Mouse (Mus musculus) ES-E14 (cell line): ENCODE results near the gene Cep350. TPM values are rescaled to one million over a fixed set of nuclear protein-coding genes. Genes with fewer than 3 reads are reported as not detected.

Experiments
- DNase-seq: peaks from one replicate; pipeline ENCODE4 v3.0.0-alpha.2; 2013; ENCODE audit warnings: low read depth, low spot score
- H3K27ac ChIP-seq: 2 replicates; pipeline ENCODE4 v1.5.1; 2012; ENCODE audit warnings: low read depth, mild to moderate bottlenecking, low read length, moderate library complexity, mixed read lengths; ENCODE audit not compliant: poor library complexity, insufficient read depth, severe bottlenecking
- H3K36me3 ChIP-seq: 2 replicates; pipeline ENCODE4 v1.6.1; 2012; ENCODE audit warnings: mild to moderate bottlenecking, low read length, moderate library complexity, mixed read lengths; ENCODE audit not compliant: control insufficient read depth, poor library complexity, insufficient read depth, severe bottlenecking
- H3K4me1 ChIP-seq, 2 experiments: fragments of 150-350 bp in 1 of 2; sonication (generic) in 1 of 2; 2 replicates each; pipeline ENCODE4 v1.6.1; 2012; ENCODE audit warnings: low read length in 2 of 2, mild to moderate bottlenecking in 1 of 2, mixed read lengths in 1 of 2; ENCODE audit not compliant: control insufficient read depth in 2 of 2, insufficient read depth in 2 of 2, poor library complexity in 1 of 2
- H3K4me3 ChIP-seq, 2 experiments: fragments of 150-350 bp in 1 of 2; sonication (generic) in 1 of 2; 2 replicates each; pipeline ENCODE4 v1.5.1; 2012; ENCODE audit warnings: low read length in 2 of 2, low read depth in 1 of 2, mild to moderate bottlenecking in 1 of 2, mixed read lengths in 1 of 2; ENCODE audit not compliant: insufficient read depth in 1 of 2, poor library complexity in 1 of 2, severe bottlenecking in 1 of 2
- H3K9ac ChIP-seq: 2 replicates; pipeline ENCODE4 v1.6.1; 2012; ENCODE audit warnings: low read depth, mild to moderate bottlenecking, low read length, mixed read lengths; ENCODE audit not compliant: poor library complexity, insufficient read depth, severe bottlenecking
- H3K9me3 ChIP-seq: fragments of 150-350 bp; sonication (generic); 2 replicates; pipeline ENCODE4 v1.6.1; 2012; ENCODE audit warnings: low read depth, mild to moderate bottlenecking, low read length; ENCODE audit not compliant: control insufficient read depth, insufficient read depth
- CHD2 ChIP-seq: IDR thresholded peaks from 2 replicates; pipeline ENCODE4 v1.6.1; 2014; ENCODE audit warnings: mild to moderate bottlenecking, low read depth, low read length, inconsistent platforms
- HCFC1 ChIP-seq: IDR thresholded peaks from 2 replicates; pipeline ENCODE4 v1.6.1; 2012; ENCODE audit warnings: low read length, inconsistent platforms, borderline replicate concordance; ENCODE audit not compliant: insufficient read depth
- MAFK ChIP-seq: IDR thresholded peaks from 2 replicates; pipeline ENCODE4 v1.6.1; 2014; ENCODE audit warnings: mild to moderate bottlenecking, low read depth, low read length, inconsistent platforms; ENCODE audit not compliant: insufficient read depth
- ZC3H11A ChIP-seq: IDR thresholded peaks from 2 replicates; pipeline ENCODE4 v1.6.1; 2012; ENCODE audit warnings: low read depth, mild to moderate bottlenecking, inconsistent platforms, low read length, borderline replicate concordance
- ZNF384 ChIP-seq: IDR thresholded peaks from 2 replicates; pipeline ENCODE4 v1.6.1; 2012; ENCODE audit warnings: low read depth, low read length, inconsistent platforms
- in situ Hi-C, 2 experiments: fragments of 600-800 bp; cut with MboI; formaldehyde crosslinking; loops; one replicate each; pipeline ENCODE4 v1.15.1; 2025; ENCODE audit warnings: low sequenced_read_pairs in 2 of 2, inconsistent platforms in 1 of 2; ENCODE audit not compliant: unreplicated experiment in 2 of 2
- total RNA-seq: library from RNA; depleted of rRNA; stranded (reverse); fragments of 300-350 nt; gene quantifications from 2 replicates; pipeline ENCODE4 v1.2.3, GENCODE M21; 2012

The Cep350 gene
- total RNA-seq, 1 experiment, result 11.8 TPM

GRCm38 (mm10) chr1:155816167-155816566, 156.9 kb downstream of the Cep350 start:
- no peak for TF ChIP-seq HCFC1
- TF ChIP-seq CHD2, result no peak
- TF ChIP-seq MAFK, result no peak
- TF ChIP-seq ZNF384, result no peak
- no peak for TF ChIP-seq ZC3H11A
- H3K4me1 ChIP-seq, result peaks cover 0 to 2% of the 10 kb centered on the region in 2 experiments; a peak in 1 of 4 replicates
- DNase-seq, result no peak
- H3K9ac ChIP-seq, result no peak overlapping the region
- no peak overlapping the region for H3K4me3 ChIP-seq
- H3K36me3 ChIP-seq, result no peaks in the 10 kb centered on the region
- in situ Hi-C loops, result no loop called here
- H3K27ac ChIP-seq, result no peak overlapping the region
- H3K9me3 ChIP-seq, result no peaks in the 10 kb centered on the region

- in situ Hi-C loops, result no loop called here
Measured at GRCm38 (mm10) chr1:155812581-155813499, 160.2 kb downstream of the Cep350 start, which contains the start of gene Qsox1. Gene Qsox1 (minus strand): TSS chr1:155812889.

GRCm38 (mm10) chr1:155811995-155812580, 161.0 kb downstream of the Cep350 start:
- no peak overlapping the region for H3K27ac ChIP-seq
- H3K36me3 ChIP-seq, result no peaks in the 10 kb centered on the region
- in situ Hi-C loops, result no loop called here
- DNase-seq, result no peak
- peak overlapping the region; percentile 84 to 99 for H3K4me3 ChIP-seq
- no peaks in the 10 kb centered on the region for H3K9me3 ChIP-seq
- no peak for TF ChIP-seq MAFK
- no peak for TF ChIP-seq CHD2
- TF ChIP-seq HCFC1, result no peak
- no peak for TF ChIP-seq ZC3H11A
- TF ChIP-seq ZNF384, result no peak
- H3K4me1 ChIP-seq, result peaks cover 0 to 2% of the 10 kb centered on the region in 2 experiments; a peak in 1 of 4 replicates
- H3K9ac ChIP-seq, result peak overlapping the region; percentile 76

More at GRCm38 (mm10) chr1:155812581-155813499, 160.2 kb downstream of the Cep350 start, which contains the start of gene Qsox1:
- peak within 1 kb of the TSS; percentile 84 to 99 for H3K4me3 ChIP-seq
- no peak within 1 kb of the TSS for H3K27ac ChIP-seq
- H3K9me3 ChIP-seq, result no peaks in the 10 kb centered on the region
- peaks cover 0 to 2% of the 10 kb centered on the region in 2 experiments; a peak in 1 of 4 replicates for H3K4me1 ChIP-seq
- TF ChIP-seq MAFK (0 out of 2 replicates have a peak, but pooled peaks have one; percentile 2), ZNF384 (no peak), HCFC1 (0 out of 2 replicates have a peak, but pooled peaks have one; percentile 39)
- H3K9ac ChIP-seq, result peak within 1 kb of the TSS; percentile 76
- H3K36me3 ChIP-seq, result no peaks in the 10 kb centered on the region
- DNase-seq, result peak; percentile 84

- Histone ChIP-seq H3K36me3 (no peaks in the 10 kb centered on the region; the same call in 1 of the 2 replicates), H3K9me3 (no peaks in the 10 kb centered on the region), H3K4me3 (no peak overlapping the region), H3K4me1 (peaks cover 0 to 2% of the 10 kb centered on the region in 2 experiments; a peak in 1 of 4 replicates), H3K9ac (no peak overlapping the region), H3K27ac (no peak overlapping the region)
- in situ Hi-C loops, result no loop called here
- TF ChIP-seq CHD2 (no peak), ZC3H11A (no peak), MAFK (0 out of 2 replicates have a peak, but pooled peaks have one; percentile 30), ZNF384 (no peak)
- no peak for DNase-seq
Measured at GRCm38 (mm10) chr1:155810616-155811015, 162.4 kb downstream of the Cep350 start.
